Mouse (Mus musculus) lung, postnatal 0 days (tissue): ENCODE data around the gene Idi1. TPM values are rescaled to one million over a fixed set of nuclear protein-coding genes. Genes with fewer than 3 reads are reported as not detected.
"Not testable (repeated sequence)": the region's sequence is repeated elsewhere in the genome, so short reads cannot be mapped to it uniquely, and the experiment has no call there.

Source experiments
- ATAC-seq: fragments of 200-750 bp; cut with Nextera tagmentation; 2 replicates; pipeline ENCODE4 v1.8.0; 2017; ENCODE audit warnings: moderate library complexity
- DNase-seq: peaks from one replicate; pipeline ENCODE4 v3.0.0-alpha.2; 2016; ENCODE audit warnings: low spot score
- H3K27ac ChIP-seq: fragments of 300-500 bp; sonication (generic); 2 replicates; pipeline ENCODE4 v1.5.1; 2014; ENCODE audit warnings: antibody characterized with exemption, mild to moderate bottlenecking, low read length, mixed read lengths
- H3K27me3 ChIP-seq: fragments of 300-500 bp; sonication (generic); replicated peaks from 2 replicates; pipeline ENCODE4 v1.6.1; 2014; ENCODE audit warnings: low read length, mixed read lengths; ENCODE audit not compliant: insufficient read depth
- H3K36me3 ChIP-seq: fragments of 300-500 bp; sonication (generic); 2 replicates; pipeline ENCODE4 v1.6.1; 2014; ENCODE audit warnings: low read length, mixed read lengths; ENCODE audit not compliant: insufficient read depth
- H3K4me1 ChIP-seq: fragments of 300-500 bp; sonication (generic); 2 replicates; pipeline ENCODE4 v1.6.1; 2014; ENCODE audit warnings: antibody characterized with exemption, low read depth, low read length, mixed read lengths; ENCODE audit not compliant: insufficient read depth
- H3K4me2 ChIP-seq: fragments of 300-500 bp; sonication (generic); replicated peaks from 2 replicates; pipeline ENCODE4 v1.6.1; 2014; ENCODE audit warnings: low read depth, mild to moderate bottlenecking, low read length, moderate library complexity, mixed read lengths
- H3K4me3 ChIP-seq: fragments of 300-500 bp; sonication (generic); 2 replicates; pipeline ENCODE4 v1.5.1; 2014; ENCODE audit warnings: low read depth, low read length
- H3K9ac ChIP-seq: fragments of 300-500 bp; sonication (generic); replicated peaks from 2 replicates; pipeline ENCODE4 v1.6.1; 2014; ENCODE audit warnings: low read depth, mild to moderate bottlenecking
- H3K9me3 ChIP-seq: fragments of 300-500 bp; sonication (generic); 2 replicates; pipeline ENCODE4 v1.6.1; 2016; ENCODE audit warnings: low read length, mixed read lengths
- CTCF ChIP-seq: IDR thresholded peaks from 2 replicates; pipeline ENCODE4 v1.5.1; 2016; ENCODE audit warnings: antibody characterized with exemption, mild to moderate bottlenecking
- EP300 ChIP-seq: IDR thresholded peaks from 2 replicates; pipeline ENCODE4 v1.6.1; 2016; ENCODE audit warnings: antibody characterized with exemption, mild to moderate bottlenecking, control low read depth
- WGBS: fragments of 180-500 bp; shearing (Covaris S2); extraction: QIAGEN DNeasy Blood & Tissue Kit; methylation state at CpG from one replicate; pipeline ENCODE4 v1.1.7; 2014; 5-methylcytosine and 5-hydroxymethylcytosine counted together
- polyA plus RNA-seq: library from polyadenylated mRNA; unstranded; fragments of >200 nt; fragmentation: Nextera tagmentation; extraction: Ambion mirVana; gene quantifications from 2 replicates; pipeline ENCODE4 v1.2.1, GENCODE M21; 2015

The Idi1 gene
- polyA plus RNA-seq, result 63.6 and 73.2 TPM in 2 replicates

- no peak for TF ChIP-seq EP300
- peak; percentile 25 for TF ChIP-seq CTCF
- Histone ChIP-seq H3K36me3 (0 out of 2 replicates have a peak, but pooled peaks cover 3% of the 10 kb centered on the region), H3K27ac (peak within 1 kb of the TSS; percentile 93), H3K27me3 (no peaks in the 10 kb centered on the region), H3K4me1 (0 out of 2 replicates have a peak, but pooled peaks cover 4% of the 10 kb centered on the region), H3K9ac (peak within 1 kb of the TSS; percentile 69), H3K9me3 (no peaks in the 10 kb centered on the region), H3K4me3 (peak within 1 kb of the TSS; percentile 82), H3K4me2 (peak within 1 kb of the TSS; percentile 62)
- DNase-seq, result peak; percentile 99
- 0% methylated on average over 46 of the region's 46 CpGs for WGBS
- peak; percentile 99 for ATAC-seq
Measured at GRCm38 (mm10) chr13:8885445-8886184, at the start of gene Idi1. Gene Idi1 (plus strand): TSS chr13:8885501.

- 71% methylated on average over 3 of the region's 3 CpGs for WGBS
- 0 out of 2 replicates have a peak, but pooled peaks cover 5% of the 10 kb centered on the region for H3K4me1 ChIP-seq
- H3K9me3 ChIP-seq, result no peaks in the 10 kb centered on the region
- no peak overlapping the region for H3K4me3 ChIP-seq
- DNase-seq, result no peak
- H3K27me3 ChIP-seq, result no peaks in the 10 kb centered on the region
- H3K9ac ChIP-seq, result no peak overlapping the region
- no peak for ATAC-seq
- H3K27ac ChIP-seq, result no peak overlapping the region
- H3K4me2 ChIP-seq, result no peak overlapping the region
- peaks cover 31% of the 10 kb centered on the region for H3K36me3 ChIP-seq
- no peak for TF ChIP-seq CTCF
- no peak for TF ChIP-seq EP300
Measured at GRCm38 (mm10) chr13:8838394-8838793, 46.9 kb upstream of the Idi1 start.

GRCm38 (mm10) chr13:8839111-8839510, 46.2 kb upstream of the Idi1 start:
- H3K9me3 ChIP-seq, result no peaks in the 10 kb centered on the region
- H3K4me3 ChIP-seq, result no peak overlapping the region
- DNase-seq (no peak), ATAC-seq (no peak)
- no peak overlapping the region for H3K4me2 ChIP-seq
- H3K27me3 ChIP-seq, result no peaks in the 10 kb centered on the region
- H3K4me1 ChIP-seq, result 0 out of 2 replicates have a peak, but pooled peaks cover 5% of the 10 kb centered on the region
- peak overlapping the region; percentile 62 for H3K27ac ChIP-seq
- H3K9ac ChIP-seq, result no peak overlapping the region
- 76% methylated on average over 10 of the region's 10 CpGs for WGBS
- TF ChIP-seq EP300, result no peak
- no peak for TF ChIP-seq CTCF
- peaks cover 27% of the 10 kb centered on the region for H3K36me3 ChIP-seq

GRCm38 (mm10) chr13:8839937-8840336, 45.4 kb upstream of the Idi1 start:
- TF ChIP-seq CTCF (no peak), EP300 (peak; percentile 92)
- Histone ChIP-seq H3K9ac (no peak overlapping the region), H3K27ac (peak overlapping the region; percentile 64), H3K27me3 (no peaks in the 10 kb centered on the region), H3K36me3 (peaks cover 19% of the 10 kb centered on the region; the same call in 1 of the 2 replicates), H3K4me2 (no peak overlapping the region), H3K4me1 (0 out of 2 replicates have a peak, but pooled peaks cover 5% of the 10 kb centered on the region), H3K4me3 (no peak overlapping the region), H3K9me3 (no peaks in the 10 kb centered on the region)
- ATAC-seq (peak; percentile 91), DNase-seq (peak; percentile 51)
- 54% methylated on average over 6 of the region's 6 CpGs for WGBS

- no peaks in the 10 kb centered on the region for H3K27me3 ChIP-seq
- ATAC-seq (no peak), DNase-seq (no peak)
- no peak overlapping the region for H3K9ac ChIP-seq
- 56% methylated on average over 2 of the region's 2 CpGs for WGBS
- H3K9me3 ChIP-seq, result no peaks in the 10 kb centered on the region
- no peak for TF ChIP-seq CTCF
- no peak for TF ChIP-seq EP300
- H3K4me2 ChIP-seq, result no peak overlapping the region
- H3K4me1 ChIP-seq, result 0 out of 2 replicates have a peak, but pooled peaks cover 5% of the 10 kb centered on the region
- no peak overlapping the region for H3K4me3 ChIP-seq
- 0 out of 2 replicates have a peak overlapping the region, but pooled peaks have one; percentile 64 for H3K27ac ChIP-seq
- peaks cover 17% of the 10 kb centered on the region; the same call in 1 of the 2 replicates for H3K36me3 ChIP-seq
Measured at GRCm38 (mm10) chr13:8840941-8841340, 44.4 kb upstream of the Idi1 start.

GRCm38 (mm10) chr13:8841846-8842245, 43.5 kb upstream of the Idi1 start:
- not testable (repeated sequence) for DNase-seq, H3K9me3 ChIP-seq, H3K4me3 ChIP-seq, H3K4me2 ChIP-seq, H3K9ac ChIP-seq, ATAC-seq, H3K4me1 ChIP-seq, H3K27me3 ChIP-seq, H3K27ac ChIP-seq
- H3K36me3 ChIP-seq, result peaks cover 13% of the 10 kb centered on the region; the same call in 1 of the 2 replicates
- WGBS, result 90% methylated on average over 7 of the region's 7 CpGs
